Mouse (Mus musculus) urinary bladder, postnatal 25 days (tissue): Measurements from ENCODE around the gene Plin1.

Experiments
- DNase-seq: peaks from one replicate; pipeline ENCODE4 v3.0.0; 2022; ENCODE audit warnings: low spot score

Gene Plin1

GRCm38 (mm10) chr7:79732622-79733021 lies at the start of gene Plin1:
TSS of gene Plin1 (minus strand) at chr7:79732903.
- no peak for DNase-seq

- no peak for DNase-seq
Observed at GRCm38 (mm10) chr7:79782516-79782855, 49.8 kb upstream of the Plin1 start.

GRCm38 (mm10) chr7:79781826-79782515 lies 49.3 kb upstream of the Plin1 start:
- no peak for DNase-seq

GRCm38 (mm10) chr7:79780647-79781626 lies 48.2 kb upstream of the Plin1 start:
- peak; percentile 63 for DNase-seq

GRCm38 (mm10) chr7:79771561-79772512 lies 39.1 kb upstream of the Plin1 start:
- DNase-seq = no peak

GRCm38 (mm10) chr7:79769664-79770063 lies 37.0 kb upstream of the Plin1 start:
- DNase-seq = no peak

- no peak for DNase-seq
Observed at GRCm38 (mm10) chr7:79765991-79766390, 33.3 kb upstream of the Plin1 start.

GRCm38 (mm10) chr7:79762106-79762505 lies 29.4 kb upstream of the Plin1 start:
- no peak for DNase-seq

GRCm38 (mm10) chr7:79761124-79761876 lies 28.6 kb upstream of the Plin1 start:
- no peak for DNase-seq

- DNase-seq = no peak
Observed at GRCm38 (mm10) chr7:79759766-79760165, 27.1 kb upstream of the Plin1 start.

GRCm38 (mm10) chr7:79758176-79758575 lies 25.5 kb upstream of the Plin1 start:
- no peak for DNase-seq

- no peak for DNase-seq
Observed at GRCm38 (mm10) chr7:79756334-79756733, 23.6 kb upstream of the Plin1 start.

- DNase-seq = no peak
Observed at GRCm38 (mm10) chr7:79749511-79749910, 16.8 kb upstream of the Plin1 start.

- no peak for DNase-seq
Observed at GRCm38 (mm10) chr7:79747659-79748058, 15.0 kb upstream of the Plin1 start.

- no peak for DNase-seq
Observed at GRCm38 (mm10) chr7:79744585-79744984, 11.9 kb upstream of the Plin1 start.

- DNase-seq = no peak
Observed at GRCm38 (mm10) chr7:79744051-79744450, 11.3 kb upstream of the Plin1 start.

- DNase-seq = peak; percentile 71
Observed at GRCm38 (mm10) chr7:79742659-79743536, 10.2 kb upstream of the Plin1 start, which contains the start of the genes Pex11a and Wdr93. TSS of gene Pex11a (minus strand) at chr7:79743131. TSS of gene Wdr93 (plus strand) at chr7:79743163.

- no peak for DNase-seq
Observed at GRCm38 (mm10) chr7:79742277-79742658, 9.6 kb upstream of the Plin1 start.

GRCm38 (mm10) chr7:79740279-79740678 lies 7.6 kb upstream of the Plin1 start:
- DNase-seq = no peak

- no peak for DNase-seq
Observed at GRCm38 (mm10) chr7:79738913-79739312, 6.2 kb upstream of the Plin1 start.
